Mouse (Mus musculus): ENCODE measurements at regions not wholly inside any gene's neighbourhood (a gene's known extent, or its start where the extent isn't known, plus 50 kb on each side); places are given as distances from the start of the nearest gene placed in this dataset.

DNA sequence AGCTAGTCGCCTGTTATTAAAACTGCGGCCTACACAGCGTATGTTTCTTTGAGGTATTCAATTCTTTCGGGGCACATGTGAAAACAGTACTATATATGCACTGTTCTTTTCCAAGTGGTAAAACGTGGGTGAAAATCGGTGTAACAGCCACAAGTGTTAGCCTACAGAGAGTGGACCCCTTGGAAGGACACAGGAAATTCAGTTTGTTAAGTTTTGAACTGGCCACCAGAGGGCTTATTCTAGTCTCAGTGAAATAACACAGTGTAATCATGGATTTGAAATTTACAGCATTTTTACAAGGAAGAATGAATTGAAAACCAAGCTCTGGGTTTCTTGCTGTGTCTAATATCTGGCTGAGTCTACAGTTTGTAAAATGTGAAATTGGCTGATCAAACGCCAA, 72.6 kb upstream of the Basp1 start:
- TF ChIP-seq CTCF (conservative IDR thresholded peaks at IDR 0.05; ENCODE audit: low read length) (peak; percentile 13), NANOG (IDR thresholded peaks at IDR 0.05; ENCODE audit: borderline replicate concordance, low read length) (no peak), POU5F1 (IDR thresholded peaks at IDR 0.05; ENCODE audit: borderline replicate concordance, low read length) (no peak)
